Mouse (Mus musculus): ENCODE data around the gene Map2k7. TPM values are rescaled to one million over a fixed set of nuclear protein-coding genes. Genes with fewer than 3 reads are reported as not detected.

Gene Map2k7
- total RNA-seq, 2 experiments from 2014 or later, result 68.9 to 69.9 TPM

GRCm38 (mm10) chr8:4222059-4222458 is 16.5 kb upstream of the Map2k7 start:
- no peak for DNase-seq (ENCODE audit: low spot score)
- intact Hi-C loops (cut with DNase I), result no loop called here

DNA sequence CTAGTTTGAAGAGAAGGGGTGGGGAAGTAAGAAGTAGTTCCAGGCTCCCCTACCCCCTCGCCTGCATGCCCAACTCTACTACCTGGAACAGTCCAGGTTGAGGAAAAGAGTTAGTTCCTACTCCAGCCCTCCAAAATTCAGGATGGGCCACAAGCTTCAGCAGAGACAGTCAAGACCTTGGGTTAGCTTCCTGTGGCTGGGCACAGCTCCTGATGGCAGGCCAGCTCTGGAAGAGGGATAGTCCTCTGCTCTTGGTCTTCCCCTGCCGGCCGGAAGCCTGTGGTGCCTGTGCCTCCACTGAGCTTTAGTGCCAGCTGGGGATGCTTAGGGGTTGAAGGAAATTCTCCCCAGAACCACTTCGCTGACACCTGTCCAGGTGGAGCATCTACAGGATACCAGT is 12.2 kb upstream of the Map2k7 start:
- intact Hi-C loops (cut with DNase I), result no loop called here
- DNase-seq (ENCODE audit: low spot score), result no peak

DNA sequence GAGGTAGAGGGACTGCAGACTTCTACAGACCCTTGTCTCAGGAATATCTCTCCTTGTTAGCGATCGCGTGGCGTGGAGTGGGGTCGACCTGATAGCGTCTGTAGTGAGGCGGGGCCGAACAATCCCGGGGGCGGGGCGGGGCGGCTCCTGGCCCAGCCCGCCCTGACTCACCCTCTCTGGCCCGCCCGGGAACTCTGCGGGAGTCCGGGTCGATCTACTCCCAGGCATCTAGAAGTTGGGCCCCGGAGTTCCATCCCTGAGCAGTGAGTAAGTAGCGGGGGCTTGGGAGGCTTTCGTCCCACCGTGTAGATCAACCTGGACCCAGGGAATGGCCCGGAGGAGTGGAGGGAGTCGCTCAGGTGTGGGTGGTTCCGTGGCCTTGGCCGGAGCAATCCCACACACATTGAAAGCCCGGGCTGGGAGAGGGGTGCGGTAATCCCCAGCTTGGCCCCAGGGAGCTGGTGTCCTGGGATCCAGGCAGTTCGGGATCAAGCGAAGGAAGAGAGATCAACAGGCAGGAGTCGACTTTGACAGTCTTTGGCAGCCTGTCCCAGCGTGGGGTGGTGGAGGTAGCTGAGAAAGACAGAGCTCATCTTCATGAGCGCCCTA is 11.7 kb upstream of the Map2k7 start, which contains the start of gene Lrrc8e:
Gene Lrrc8e, plus strand, starts transcription at position 89 of the 609 bp plus-strand sequence.
- no peak for DNase-seq (ENCODE audit: low spot score)
- intact Hi-C loops (cut with DNase I), result no loop called here

GRCm38 (mm10) chr8:4227919-4228318 is 10.6 kb upstream of the Map2k7 start:
- no peak for DNase-seq (ENCODE audit: low spot score)
- intact Hi-C loops (cut with DNase I), result no loop called here

DNA sequence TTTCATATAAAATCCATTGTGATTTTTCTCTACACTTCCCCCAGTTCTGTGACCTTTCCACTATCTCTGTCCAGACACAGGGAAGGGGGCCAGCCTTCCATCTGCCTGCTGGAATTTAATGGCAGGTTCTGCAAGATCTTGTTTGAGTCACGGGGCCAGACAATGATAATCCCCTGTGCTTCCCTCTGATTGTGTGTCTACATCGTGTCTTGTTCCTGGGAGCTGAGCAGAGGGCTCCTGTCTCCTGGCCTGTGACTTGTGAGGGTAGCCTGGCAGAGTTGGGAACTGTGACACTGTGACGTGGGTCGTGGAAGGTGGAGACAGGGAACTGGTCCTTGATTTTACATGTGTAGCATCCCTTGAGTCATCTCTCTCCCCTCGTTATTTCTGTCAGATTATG is 8.8 kb upstream of the Map2k7 start:
- intact Hi-C loops (cut with DNase I), result no loop called here

DNA sequence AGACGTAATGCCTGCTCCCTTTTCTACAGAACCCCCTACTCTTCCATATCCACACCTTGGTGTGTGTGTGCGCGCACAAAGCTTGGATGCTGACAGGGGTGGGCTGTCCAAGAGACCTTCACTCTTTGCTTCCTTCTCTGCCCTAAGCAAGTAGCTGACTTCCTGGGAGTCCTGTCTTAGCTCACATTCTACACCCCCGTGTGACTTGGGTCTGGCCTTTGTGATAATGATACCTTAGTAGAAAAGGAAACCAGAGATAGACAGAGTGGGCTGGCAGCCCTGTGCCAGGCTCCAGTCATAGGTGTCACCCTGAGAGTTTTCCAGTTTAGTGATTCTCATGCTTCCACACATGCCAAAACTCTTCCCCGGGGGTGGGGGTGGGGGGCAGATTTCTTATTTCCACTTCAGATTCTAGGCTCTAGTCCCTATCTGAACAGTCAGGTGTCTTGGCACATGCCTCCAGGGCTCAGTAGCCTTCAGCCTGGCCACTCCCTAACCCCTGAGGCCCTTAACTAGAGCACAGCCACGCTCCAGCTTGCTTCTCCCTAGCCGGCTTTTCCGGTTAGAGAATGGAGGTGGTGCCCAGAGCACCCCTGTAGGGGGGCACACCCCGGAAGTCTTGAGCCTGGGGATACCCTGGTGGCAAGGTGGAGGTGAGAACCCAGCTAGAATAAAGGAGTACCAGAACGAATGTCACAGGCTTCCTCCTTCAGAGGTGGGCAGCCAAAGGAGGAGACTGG is 7.8 kb upstream of the Map2k7 start:
- DNase-seq (ENCODE audit: low spot score), result no peak
- intact Hi-C loops (cut with DNase I), result no loop called here

More for the DNA sequence above, 8.8 kb upstream of the Map2k7 start:
- no peak for DNase-seq (ENCODE audit: low spot score)

DNA sequence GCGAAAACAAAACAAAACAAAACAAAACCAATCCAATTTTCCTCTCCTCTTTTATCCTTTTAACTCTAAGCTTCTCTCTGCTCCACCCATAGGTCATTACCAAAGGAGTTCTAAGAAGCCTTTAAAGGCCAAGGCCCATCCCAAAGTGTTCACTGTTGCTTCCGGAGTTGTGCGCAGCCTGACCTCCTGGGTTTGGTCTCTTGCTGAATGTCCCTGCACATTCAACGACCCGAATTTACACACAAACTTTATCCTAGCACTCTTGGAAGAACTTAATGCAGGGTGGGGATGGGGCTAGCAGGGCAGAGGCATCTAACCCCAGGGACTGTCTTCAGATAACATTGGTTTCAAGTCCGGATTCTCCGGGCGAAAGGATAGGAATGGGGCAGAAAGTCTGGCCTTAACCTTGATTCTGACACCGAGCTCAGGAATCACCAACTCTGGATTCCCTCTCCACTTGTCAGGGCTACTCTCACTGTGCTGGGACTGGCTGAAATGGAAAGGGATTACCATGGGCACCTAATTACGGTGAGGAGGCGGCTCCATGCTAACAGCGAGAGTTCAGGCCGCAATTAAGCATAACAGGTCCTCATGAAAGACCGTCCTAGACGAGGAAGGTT is 616 bp upstream of the Map2k7 start:
- no peak for DNase-seq (ENCODE audit: low spot score)
- intact Hi-C loops (cut with DNase I), result loop anchor here (2.0 to 5.0 kb wide), 2 partner anchors 15 to 254 kb away; partner anchors contain the start of genes Cers4 and Snapc2

GRCm38 (mm10) chr8:4239193-4239890 is 802 bp downstream of the Map2k7 start:
- DNase-seq (ENCODE audit: low spot score), result no peak
- intact Hi-C loops (cut with DNase I), result loop anchor here (2.0 to 5.0 kb wide), 2 partner anchors 13 to 253 kb away; partner anchors contain the start of genes Cers4 and Snapc2

GRCm38 (mm10) chr8:4245061-4245460 is 6.5 kb downstream of the Map2k7 start:
- DNase-seq (ENCODE audit: low spot score), result no peak
- intact Hi-C loops (cut with DNase I), result no loop called here

DNA sequence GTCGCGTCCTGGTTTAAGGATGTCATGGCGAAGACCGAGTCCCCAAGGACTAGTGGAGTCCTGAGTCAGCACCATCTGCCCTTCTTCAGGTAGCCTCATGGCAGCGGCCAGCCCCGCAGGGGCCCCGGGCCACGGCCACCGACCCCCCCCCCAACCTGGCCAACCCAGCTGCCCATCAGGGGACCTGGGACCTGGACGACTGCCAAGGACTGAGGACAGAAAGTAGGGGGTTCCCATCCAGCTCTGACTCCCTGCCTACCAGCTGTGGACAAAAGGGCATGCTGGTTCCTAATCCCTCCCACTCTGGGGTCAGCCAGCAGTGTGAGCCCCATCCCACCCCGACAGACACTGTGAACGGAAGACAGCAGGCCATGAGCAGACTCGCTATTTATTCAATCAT is 7.2 kb downstream of the Map2k7 start:
- no peak for DNase-seq (ENCODE audit: low spot score)
- intact Hi-C loops (cut with DNase I), result no loop called here

DNA sequence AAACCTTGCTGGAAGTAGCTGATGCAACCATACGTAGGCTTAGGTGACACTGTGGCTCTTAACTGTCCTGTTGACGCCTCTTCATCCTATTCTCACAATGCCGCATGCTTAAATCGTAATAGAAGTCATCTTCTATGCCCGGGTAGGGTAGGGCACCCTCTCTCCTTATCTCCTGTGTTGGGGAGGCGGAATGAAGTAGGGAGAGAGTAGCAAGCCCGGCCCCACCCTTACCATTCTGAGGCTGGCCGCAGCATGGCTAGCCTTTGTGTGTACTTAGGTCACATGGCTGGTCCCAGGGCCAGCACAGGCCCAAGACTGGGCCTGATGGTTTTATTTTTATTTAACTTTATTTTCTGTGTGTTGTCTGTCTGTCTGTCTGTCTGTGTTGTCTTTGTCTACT is 8.7 kb downstream of the Map2k7 start:
- intact Hi-C loops (cut with DNase I), result no loop called here
- no peak for DNase-seq (ENCODE audit: low spot score)

GRCm38 (mm10) chr8:4247951-4248540 is 9.5 kb downstream of the Map2k7 start, which contains the start of gene Tgfbr3l:
Gene Tgfbr3l (plus strand): TSS chr8:4248214.
- DNase-seq (ENCODE audit: low spot score), result no peak
- intact Hi-C loops (cut with DNase I), result no loop called here

- no peak for DNase-seq (ENCODE audit: low spot score)
- intact Hi-C loops (cut with DNase I), result no loop called here
Measured at GRCm38 (mm10) chr8:4249213-4249612, 10.7 kb downstream of the Map2k7 start.

DNA sequence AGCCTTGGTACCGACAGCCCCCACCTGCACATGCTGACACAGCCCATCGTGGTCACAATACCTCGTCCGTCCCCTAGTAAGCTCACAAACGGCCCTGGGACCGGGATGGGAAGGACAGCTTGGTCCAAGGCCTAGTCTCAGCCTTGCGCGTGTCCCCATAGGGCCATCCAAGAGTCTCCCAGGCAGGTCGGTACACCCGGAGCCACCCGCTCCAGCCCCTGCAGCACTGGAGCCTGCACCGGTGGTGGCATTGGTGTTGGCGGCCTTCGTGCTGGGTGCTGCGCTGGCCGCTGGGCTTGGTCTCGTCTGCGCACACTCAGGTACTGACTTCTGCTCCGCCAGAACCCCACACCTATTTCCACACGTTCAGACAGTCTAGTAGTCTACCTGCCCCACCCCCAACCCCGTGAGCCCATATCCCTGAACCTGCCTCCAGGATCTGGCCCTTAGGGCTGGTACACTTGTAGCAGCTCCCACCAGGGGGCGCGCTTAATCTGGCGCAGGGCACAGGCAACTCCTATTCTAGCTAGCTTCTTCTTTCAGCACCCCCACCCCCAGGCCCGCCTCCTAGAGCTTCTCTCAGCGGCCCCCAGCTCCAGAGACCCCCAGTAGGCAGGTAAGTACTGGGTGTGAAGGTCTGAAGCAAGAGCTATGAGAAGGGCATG is 11.9 kb downstream of the Map2k7 start:
- intact Hi-C loops (cut with DNase I), result loop anchor here (2.0 to 10.0 kb wide), 4 partner anchors 72 to 424 kb away; no protein-coding TSS in a partner anchor
- DNase-seq (ENCODE audit: low spot score), result peak; percentile 56

- intact Hi-C loops (cut with DNase I), result loop anchor here (2.0 to 10.0 kb wide), 4 partner anchors 13 to 423 kb away; partner anchors contain the start of genes Gm49320 and Map2k7
- DNase-seq (ENCODE audit: low spot score), result no peak
Measured at GRCm38 (mm10) chr8:4252116-4252760, 13.7 kb downstream of the Map2k7 start.

GRCm38 (mm10) chr8:4252934-4253841 is 14.6 kb downstream of the Map2k7 start, which contains the start of gene Snapc2:
Gene Snapc2 (plus strand): TSS chr8:4253080.
- intact Hi-C loops (cut with DNase I), result loop anchor here (2.0 to 10.0 kb wide), 4 partner anchors 14 to 422 kb away; partner anchors contain the start of genes Gm49320 and Map2k7
- peak; percentile 89 for DNase-seq (ENCODE audit: low spot score)

DNA sequence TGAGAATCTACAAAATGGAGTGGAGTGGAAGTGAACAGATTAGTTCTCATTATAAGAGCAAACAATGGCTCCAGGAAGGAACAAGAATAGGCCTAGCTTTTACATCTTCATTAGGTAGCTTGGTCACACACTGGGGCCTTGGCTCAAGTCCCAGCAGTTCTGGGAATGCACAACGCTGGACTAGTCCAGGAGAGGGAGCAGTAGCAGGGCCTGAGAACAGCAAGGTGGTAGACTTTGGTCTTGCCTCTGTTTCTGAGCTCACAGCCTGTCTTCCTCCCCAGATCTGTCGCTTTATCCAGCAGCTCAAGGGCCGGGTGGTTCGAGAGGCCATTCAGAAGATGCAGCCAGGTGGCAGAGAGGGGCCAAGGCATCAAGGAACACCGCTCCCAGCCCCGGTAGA is 15.5 kb downstream of the Map2k7 start:
- intact Hi-C loops (cut with DNase I), result loop anchor here (5.0 to 10.0 kb wide), 3 partner anchors 118 to 421 kb away; no protein-coding TSS in a partner anchor
- DNase-seq (ENCODE audit: low spot score), result no peak

All from heart, postnatal 25 days (tissue).